Mouse (Mus musculus) erythroblast, embryonic 14.5 days (primary cell): ENCODE measurements around the gene Smyd3.

Experiments used
- GATA1 ChIP-seq: IDR thresholded peaks from 2 replicates; pipeline ENCODE4 v1.6.1; 2012; ENCODE audit warnings: low read length, inconsistent platforms, mixed read lengths
- TAL1 ChIP-seq: IDR thresholded peaks from 3 replicates; pipeline ENCODE4 v1.6.1; 2012; ENCODE audit warnings: low read length, inconsistent platforms, mixed read lengths

GRCm38 (mm10) chr1:179197156-179197555 is 320.7 kb downstream of the Smyd3 start:
- no peak for TF ChIP-seq GATA1
- TF ChIP-seq TAL1: no peak
